Mouse (Mus musculus) urinary bladder, postnatal 10 days (tissue): ENCODE results near the gene Ddx54.

Experiments used
- DNase-seq: peaks from one replicate; pipeline ENCODE4 v3.0.0; 2022; ENCODE audit warnings: low spot score

The Ddx54 gene

GRCm38 (mm10) chr5:120611416-120611815, 1.1 kb upstream of the Ddx54 start:
- DNase-seq, result no peak

GRCm38 (mm10) chr5:120612822-120613604, 474 bp downstream of the Ddx54 start:
- peak; percentile 98 for DNase-seq

GRCm38 (mm10) chr5:120615903-120616302, 3.4 kb downstream of the Ddx54 start:
- no peak for DNase-seq

- DNase-seq, result no peak
Measured at GRCm38 (mm10) chr5:120618778-120619177, 6.2 kb downstream of the Ddx54 start.

GRCm38 (mm10) chr5:120619201-120619600, 6.7 kb downstream of the Ddx54 start:
- DNase-seq, result no peak

GRCm38 (mm10) chr5:120620375-120621077, 8.0 kb downstream of the Ddx54 start:
- no peak for DNase-seq

- DNase-seq, result no peak
Measured at GRCm38 (mm10) chr5:120621078-120621765, 8.7 kb downstream of the Ddx54 start.

GRCm38 (mm10) chr5:120621846-120622197, 9.3 kb downstream of the Ddx54 start:
- DNase-seq, result no peak

- DNase-seq, result no peak
Measured at GRCm38 (mm10) chr5:120622198-120622851, 9.8 kb downstream of the Ddx54 start.

GRCm38 (mm10) chr5:120624427-120624826, 11.9 kb downstream of the Ddx54 start:
- DNase-seq, result no peak

GRCm38 (mm10) chr5:120626399-120626798, 13.9 kb downstream of the Ddx54 start:
- no peak for DNase-seq

- no peak for DNase-seq
Measured at GRCm38 (mm10) chr5:120627515-120628300, 15.2 kb downstream of the Ddx54 start.

- no peak for DNase-seq
Measured at GRCm38 (mm10) chr5:120628624-120629023, 16.1 kb downstream of the Ddx54 start.

GRCm38 (mm10) chr5:120631128-120631527, 18.6 kb downstream of the Ddx54 start:
- DNase-seq, result no peak

- no peak for DNase-seq
Measured at GRCm38 (mm10) chr5:120631892-120632291, 19.4 kb downstream of the Ddx54 start.

GRCm38 (mm10) chr5:120634131-120634530, 21.6 kb downstream of the Ddx54 start, which contains the start of gene Cfap73:
Gene Cfap73, minus strand, starts transcription at chr5:120634235.
- DNase-seq, result no peak

- no peak for DNase-seq
Measured at GRCm38 (mm10) chr5:120634860-120635259, 22.3 kb downstream of the Ddx54 start.

- DNase-seq, result no peak
Measured at GRCm38 (mm10) chr5:120635633-120636032, 23.1 kb downstream of the Ddx54 start.

GRCm38 (mm10) chr5:120640094-120640493, 27.6 kb downstream of the Ddx54 start:
- no peak for DNase-seq

GRCm38 (mm10) chr5:120643365-120644085, 31.0 kb downstream of the Ddx54 start:
- no peak for DNase-seq

- no peak for DNase-seq
Measured at GRCm38 (mm10) chr5:120644227-120644626, 31.7 kb downstream of the Ddx54 start.
